Mouse (Mus musculus) adrenal gland, postnatal 36 days (tissue): ENCODE data around the gene Lcp2. TPM values are rescaled to one million over a fixed set of nuclear protein-coding genes. Genes with fewer than 3 reads are reported as not detected.
A peak's percentile ranks its signal among the peaks of the same experiment; 100 is the strongest.
"Not testable (repeated sequence)": the region's sequence is repeated elsewhere in the genome, so short reads cannot be mapped to it uniquely, and the experiment has no call there.

Experiments used
- DNase-seq, 2 experiments: peaks; one replicate each; pipeline ENCODE4 v3.0.0; 2021; ENCODE audit warnings: mixed read lengths in 1 of 2
- total RNA-seq, 2 experiments: library from RNA; stranded (reverse); gene quantifications; 2 replicates each; pipeline ENCODE4 v1.2.3; 2021

The Lcp2 gene
- total RNA-seq, 2 experiments from 2014 or later, result 2.2 to 2.5 TPM

GRCm38 (mm10) chr11:34086164-34086751 is 39.5 kb downstream of the Lcp2 start:
- no peak for DNase-seq

DNA sequence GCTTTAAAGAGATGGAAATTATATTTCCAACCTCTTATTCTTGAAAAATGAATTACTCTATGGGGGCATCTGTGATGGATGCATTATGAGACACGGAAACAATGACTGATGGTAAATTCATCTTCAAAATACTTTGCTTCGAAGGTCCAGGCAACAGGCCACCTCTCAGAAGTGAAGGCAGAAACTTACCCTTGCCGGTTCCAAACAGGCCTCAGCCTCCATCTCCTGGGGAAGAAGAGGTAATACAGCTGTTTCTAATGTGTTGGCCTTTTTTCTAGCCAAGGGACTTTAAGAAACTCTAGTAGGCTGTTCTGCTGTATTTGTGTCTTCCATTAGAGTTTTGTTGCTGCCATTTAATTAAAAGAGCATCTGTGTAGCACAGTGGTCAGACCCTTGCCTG is 40.3 kb downstream of the Lcp2 start:
- DNase-seq, result no peak

GRCm38 (mm10) chr11:34098422-34098821 is 51.7 kb downstream of the Lcp2 start, which contains the start of gene 4930469K13Rik:
4930469K13Rik (minus strand) TSS chr11:34098554.
- DNase-seq, result no peak

DNA sequence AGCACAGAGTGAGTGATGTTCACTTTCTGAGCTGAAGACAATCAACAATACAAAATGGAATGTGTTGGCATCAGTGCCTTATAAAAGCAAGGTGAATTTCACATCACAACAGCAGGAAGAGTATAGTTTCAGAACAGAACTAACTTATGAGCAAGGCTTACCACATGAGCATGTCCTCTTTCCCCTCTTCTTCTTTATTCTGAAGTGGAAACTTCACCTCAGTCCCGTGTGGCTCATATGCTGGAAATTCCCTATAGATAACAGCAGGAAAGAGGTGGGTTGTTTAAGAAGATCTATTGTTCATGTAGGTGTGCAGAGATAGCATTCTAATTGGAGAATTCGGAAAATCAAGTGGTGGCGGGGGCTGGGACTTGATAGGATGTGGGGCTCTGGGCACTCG is 55.1 kb downstream of the Lcp2 start:
- no peak for DNase-seq

GRCm38 (mm10) chr11:34104919-34105318 is 58.2 kb downstream of the Lcp2 start:
- DNase-seq, result no peak

DNA sequence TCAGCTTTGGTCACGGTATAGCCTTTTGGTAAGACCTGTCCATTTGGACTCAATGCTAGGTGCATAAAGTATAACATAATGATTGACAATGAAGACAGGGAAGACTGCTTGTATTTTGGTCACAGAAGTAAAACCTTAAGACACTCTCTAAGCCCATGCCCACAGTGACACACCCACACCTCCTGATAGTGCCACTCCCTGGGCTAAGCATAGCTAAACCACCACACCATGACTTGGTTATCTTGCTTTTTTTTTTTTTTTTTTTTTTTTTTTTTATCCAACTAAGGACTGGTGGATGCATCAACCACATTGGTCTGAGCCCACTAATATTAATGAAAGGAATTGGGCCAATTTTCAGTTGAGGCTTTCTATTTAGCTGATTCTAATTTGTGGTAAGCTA is 62.5 kb downstream of the Lcp2 start:
- DNase-seq, result no peak

GRCm38 (mm10) chr11:34111940-34112339 is 65.2 kb downstream of the Lcp2 start:
- no peak for DNase-seq

DNA sequence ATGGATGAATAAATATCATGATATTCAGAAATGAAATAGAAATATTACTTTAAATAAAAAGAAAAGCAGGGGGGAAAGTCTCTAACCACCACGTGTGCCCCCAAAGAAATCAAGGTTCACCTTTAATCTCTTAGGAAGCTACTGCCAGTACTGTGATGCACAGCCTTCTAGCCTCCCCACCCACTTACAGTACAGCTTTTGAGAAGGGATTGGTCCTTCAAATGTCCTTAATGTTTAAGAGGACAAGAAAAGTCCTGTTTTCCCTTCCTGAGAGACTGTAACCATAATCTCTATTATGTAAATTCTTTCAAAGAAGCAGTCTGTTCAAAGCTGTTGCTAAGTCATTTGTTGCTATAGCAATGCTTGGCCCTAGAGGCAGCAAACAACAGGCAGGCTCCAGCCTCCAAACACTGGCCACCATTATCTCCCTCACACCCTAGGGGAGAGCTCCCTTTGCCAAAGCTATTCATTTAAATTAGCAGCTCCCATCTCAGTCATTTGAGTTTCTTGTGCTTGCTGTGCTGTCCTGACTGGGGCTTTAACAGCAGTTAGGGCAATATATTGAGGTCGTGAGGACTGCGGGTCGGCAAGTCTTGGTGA is 66.2 kb downstream of the Lcp2 start:
- DNase-seq, result no peak

DNA sequence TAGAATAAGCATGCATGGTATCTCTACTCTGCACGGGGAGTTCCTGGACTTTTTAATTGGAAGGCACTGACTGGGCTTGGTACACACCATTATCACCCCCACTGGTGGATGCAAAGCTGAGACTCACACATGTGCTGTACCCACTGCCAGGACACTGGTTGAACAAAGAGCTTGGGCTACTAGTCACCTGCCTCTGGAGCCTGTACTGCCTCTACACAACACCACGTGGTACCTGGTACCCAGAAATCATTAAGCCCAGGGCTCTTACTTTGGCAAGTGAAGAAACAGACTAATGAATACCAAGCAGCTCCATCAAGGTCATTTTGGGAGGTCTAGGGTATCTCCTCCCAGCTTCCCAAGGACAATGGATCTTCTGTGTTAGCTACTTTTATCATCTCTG is 67.0 kb downstream of the Lcp2 start:
- DNase-seq, result no peak

- DNase-seq, result peak in 1 of 2 experiments; percentile 9
These were observed 69.9 kb downstream of the Lcp2 start for GRCm38 (mm10) chr11:34116572-34117135.

GRCm38 (mm10) chr11:34117581-34117980 is 70.9 kb downstream of the Lcp2 start:
- DNase-seq, result no peak

GRCm38 (mm10) chr11:34118319-34118718 is 71.6 kb downstream of the Lcp2 start:
- DNase-seq, result no peak

GRCm38 (mm10) chr11:34123147-34123546 is 76.4 kb downstream of the Lcp2 start:
- peak; percentile 8 to 20 for DNase-seq

DNA sequence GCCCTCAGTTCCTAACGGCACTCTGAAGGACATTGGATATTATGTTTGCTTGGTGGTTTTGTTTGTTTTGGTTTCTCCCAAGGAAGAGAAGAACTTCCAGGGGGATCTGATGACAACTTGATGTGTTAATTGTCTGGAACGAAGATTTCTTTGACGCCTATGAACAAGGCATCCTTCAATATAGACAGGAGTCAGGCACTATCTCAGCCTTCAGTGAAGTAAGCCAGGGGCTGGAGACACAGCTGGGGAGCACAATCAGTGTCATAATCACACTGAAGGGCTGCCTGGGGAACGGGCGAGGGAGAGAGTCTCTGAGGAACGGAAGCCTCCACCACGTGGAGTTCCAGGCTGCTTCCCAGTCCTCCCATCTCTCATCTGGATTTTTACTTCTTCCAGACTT is 78.1 kb downstream of the Lcp2 start:
- no peak for DNase-seq

GRCm38 (mm10) chr11:34125727-34126126 is 79.0 kb downstream of the Lcp2 start:
- DNase-seq, result not testable (repeated sequence)

DNA sequence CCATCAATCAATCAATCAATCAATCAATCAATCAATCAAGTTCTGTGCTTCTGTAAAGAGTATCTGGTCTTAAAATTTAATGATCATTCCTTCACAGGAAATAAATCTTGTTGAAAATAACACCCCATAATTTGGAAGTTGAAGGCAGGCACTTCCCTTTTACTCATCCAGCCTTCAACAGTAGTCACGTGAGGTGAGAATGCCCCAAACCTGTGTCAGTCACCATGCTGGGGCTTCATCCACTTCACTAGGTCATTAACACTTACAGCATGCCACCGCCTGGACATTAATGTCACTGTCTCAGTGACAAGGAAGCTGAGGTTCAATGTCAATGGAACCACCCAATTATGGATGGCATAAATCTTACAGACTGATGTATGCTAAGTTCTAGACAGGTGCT is 81.7 kb downstream of the Lcp2 start:
- no peak for DNase-seq

DNA sequence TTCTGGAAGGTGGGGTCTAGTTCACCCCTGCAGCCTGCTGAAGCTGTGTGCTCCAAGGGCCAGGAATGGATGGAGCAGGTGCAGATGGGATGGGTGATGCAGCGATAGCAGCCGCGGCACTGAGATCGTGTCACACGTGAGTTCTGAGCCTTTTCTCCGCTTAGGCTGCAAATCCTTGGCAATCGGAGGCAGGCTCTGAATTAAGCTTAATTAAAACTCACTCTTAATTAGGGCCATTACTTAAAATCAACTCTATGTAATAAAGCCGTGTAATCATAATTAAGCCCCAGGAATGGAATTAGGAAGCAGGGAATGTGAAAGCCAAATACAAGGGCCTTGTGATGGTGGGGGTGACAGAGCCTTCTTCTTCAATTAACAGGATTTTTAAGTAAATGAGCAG is 92.6 kb downstream of the Lcp2 start:
- no peak for DNase-seq

Other genes starting within 250 kb of the Lcp2 start
- under 1 TPM; 0.13 TPM for gene Kcnmb1, start 83.9 kb upstream of the Lcp2 start, total RNA-seq
- gene Kcnip1, start 53.8 kb upstream of the Lcp2 start, total RNA-seq, result 1 to 10 TPM; 2.2 to 3.5 TPM
- not detected for gene 4930469K13Rik, start 51.6 kb downstream of the Lcp2 start, total RNA-seq
- gene Foxi1, start 161.2 kb downstream of the Lcp2 start, total RNA-seq, result not detected